Mouse (Mus musculus) bone marrow macrophage, adult 2 months (primary cell): Measurements from ENCODE around the gene Arhgap27.

Experiments
- CTCF ChIP-seq: IDR thresholded peaks from 2 replicates; pipeline ENCODE4 v1.5.1; 2012; ENCODE audit warnings: low read depth, mild to moderate bottlenecking, low read length, moderate library complexity
- POLR2A ChIP-seq: IDR thresholded peaks from 2 replicates; pipeline ENCODE4 v1.6.1; 2012; ENCODE audit warnings: mild to moderate bottlenecking, low read depth, low read length, borderline replicate concordance

- TF ChIP-seq CTCF: no peak
- no peak for TF ChIP-seq POLR2A
Measured at GRCm38 (mm10) chr11:103333719-103334398, 29.6 kb downstream of the Arhgap27 start.
